Mouse (Mus musculus) erythroblast, embryonic 14.5 days (primary cell): ENCODE results near the gene Nfia. TPM values are rescaled to one million over a fixed set of nuclear protein-coding genes. Genes with fewer than 3 reads are reported as not detected.

Source experiments
- H3K27me3 ChIP-seq: 2 replicates; pipeline ENCODE4 v1.6.1; 2012; ENCODE audit warnings: inconsistent platforms; ENCODE audit not compliant: control insufficient read depth
- H3K36me3 ChIP-seq: 2 replicates; pipeline ENCODE4 v1.6.1; 2012; ENCODE audit warnings: mild to moderate bottlenecking, inconsistent platforms; ENCODE audit not compliant: control insufficient read depth
- H3K4me1 ChIP-seq: 2 replicates; pipeline ENCODE4 v1.6.1; 2012; ENCODE audit warnings: inconsistent platforms; ENCODE audit not compliant: control insufficient read depth
- H3K4me3 ChIP-seq: replicated peaks from 2 replicates; pipeline ENCODE3; 2012; ENCODE audit warnings: moderate library complexity, mild to moderate bottlenecking, inconsistent platforms
- H3K9me3 ChIP-seq: 2 replicates; pipeline ENCODE4 v1.6.1; 2012; ENCODE audit warnings: low read length, inconsistent platforms, mixed read lengths; ENCODE audit not compliant: control insufficient read depth
- GATA1 ChIP-seq: IDR thresholded peaks from 2 replicates; pipeline ENCODE4 v1.6.1; 2012; ENCODE audit warnings: low read length, inconsistent platforms, mixed read lengths
- TAL1 ChIP-seq: IDR thresholded peaks from 3 replicates; pipeline ENCODE4 v1.6.1; 2012; ENCODE audit warnings: low read length, inconsistent platforms, mixed read lengths
- polyA plus RNA-seq: library from polyadenylated mRNA; stranded (reverse); fragments of >175 nt; gene quantifications from 2 replicates; pipeline ENCODE4 v1.2.3, GENCODE M21; 2012

Gene Nfia
- polyA plus RNA-seq, 1 experiment, result 0.08 TPM

DNA sequence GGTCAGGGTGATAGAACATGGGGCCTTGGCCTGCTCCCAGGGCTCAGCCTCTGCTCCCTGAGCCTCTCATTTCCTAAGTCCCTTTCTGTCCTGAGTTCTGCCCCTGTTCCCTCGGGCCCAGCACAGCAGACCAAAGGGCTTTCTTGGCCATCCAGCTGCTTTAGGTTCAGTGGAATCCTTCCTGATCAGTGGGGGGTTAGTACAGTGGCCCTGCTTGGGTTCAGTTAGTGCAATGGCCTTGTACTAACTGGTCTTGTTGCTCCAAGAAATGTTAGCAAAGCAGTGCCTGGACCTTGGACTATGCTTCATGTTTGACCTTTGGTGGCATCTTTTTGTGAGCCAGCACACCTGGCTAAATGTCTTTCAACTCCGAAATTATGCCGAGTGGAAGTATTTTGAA, 66.1 kb downstream of the Nfia start:
- no peaks in the 10 kb centered on the region for H3K9me3 ChIP-seq
- no peaks in the 10 kb centered on the region for H3K36me3 ChIP-seq
- H3K4me3 ChIP-seq, result no peak overlapping the region
- no peaks in the 10 kb centered on the region for H3K27me3 ChIP-seq
- H3K4me1 ChIP-seq, result no peaks in the 10 kb centered on the region; the same call in 1 of the 2 replicates
- TF ChIP-seq GATA1 (no peak), TAL1 (no peak)

DNA sequence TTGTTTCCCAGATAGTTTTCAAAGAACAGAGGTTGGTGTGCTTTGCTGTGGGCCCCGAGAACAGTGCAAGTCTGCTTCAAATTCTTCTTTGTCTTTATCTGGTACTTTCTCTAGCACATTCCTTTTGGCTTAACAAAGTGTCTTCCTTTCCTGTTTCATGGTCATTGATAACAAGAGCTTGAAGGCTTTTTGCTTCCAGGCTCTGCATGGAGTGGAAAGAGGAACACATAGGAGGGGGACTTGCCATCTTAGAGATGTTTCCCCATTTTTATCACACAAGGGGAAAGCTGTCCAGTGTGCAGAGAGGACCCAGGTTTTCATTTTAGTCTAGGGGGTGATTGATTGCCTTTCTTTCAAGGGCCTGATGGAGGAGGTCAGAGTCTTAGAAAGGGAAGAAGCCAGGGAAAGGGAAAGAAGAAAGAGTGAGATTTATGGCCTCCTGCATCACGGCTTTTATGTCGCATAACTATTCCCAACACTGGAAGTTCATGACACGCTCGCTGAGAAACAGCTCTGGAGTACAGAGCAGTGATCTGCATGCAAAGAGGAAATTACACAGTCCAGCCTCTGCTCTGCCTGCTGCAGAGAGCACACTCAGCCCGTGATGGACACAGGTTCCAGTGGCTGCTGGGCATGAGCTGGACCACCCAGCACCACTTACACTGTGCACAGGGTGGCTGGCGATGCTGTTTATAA, 67.0 kb downstream of the Nfia start:
- TF ChIP-seq GATA1 (no peak), TAL1 (no peak)
- no peaks in the 10 kb centered on the region for H3K9me3 ChIP-seq
- H3K4me1 ChIP-seq, result no peaks in the 10 kb centered on the region; the same call in 1 of the 2 replicates
- H3K4me3 ChIP-seq, result no peak overlapping the region
- no peaks in the 10 kb centered on the region for H3K27me3 ChIP-seq
- no peaks in the 10 kb centered on the region for H3K36me3 ChIP-seq

DNA sequence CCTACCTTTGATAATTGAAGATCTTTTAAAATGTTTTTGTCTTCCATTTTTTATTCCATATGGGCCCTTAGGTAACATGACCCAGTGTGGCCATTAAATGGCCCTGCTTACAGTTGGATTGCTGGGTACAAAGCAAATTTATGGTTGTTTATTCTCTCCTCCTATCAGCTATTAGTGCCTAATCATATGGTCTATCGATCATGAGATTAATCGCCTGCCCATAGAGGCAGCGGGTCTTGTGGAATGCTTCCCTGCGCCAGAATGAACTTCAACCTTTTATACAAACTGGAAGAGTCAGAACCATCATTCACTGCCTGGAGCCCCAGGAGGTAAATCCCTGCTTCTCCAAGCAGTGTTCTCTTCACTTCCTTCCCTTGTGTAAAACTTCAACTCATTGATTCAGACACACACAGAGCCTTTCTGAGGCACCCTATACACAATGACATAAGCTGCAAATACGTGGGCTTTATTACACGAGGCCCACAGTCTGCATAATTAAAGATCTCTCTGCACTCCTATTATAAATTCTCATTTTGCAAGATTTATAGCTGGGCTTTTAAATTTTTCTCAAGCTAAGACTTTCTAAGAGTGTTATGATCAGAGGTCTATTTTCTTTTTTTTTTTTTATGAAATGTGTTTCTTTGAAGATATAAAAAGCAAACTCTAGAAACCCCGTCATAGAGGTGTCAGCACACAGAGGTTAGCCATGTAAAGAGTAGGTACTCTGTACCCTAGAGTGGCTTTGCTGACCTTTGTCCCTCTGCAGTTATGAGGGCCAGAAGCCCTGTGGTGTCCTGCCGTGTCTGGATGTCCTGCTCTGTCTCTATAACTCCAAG, 67.9 kb downstream of the Nfia start:
- Histone ChIP-seq H3K4me1 (no peaks in the 10 kb centered on the region; the same call in 1 of the 2 replicates), H3K9me3 (no peaks in the 10 kb centered on the region), H3K27me3 (no peaks in the 10 kb centered on the region), H3K36me3 (no peaks in the 10 kb centered on the region), H3K4me3 (no peak overlapping the region)
- TF ChIP-seq TAL1, result no peak
- TF ChIP-seq GATA1, result no peak

DNA sequence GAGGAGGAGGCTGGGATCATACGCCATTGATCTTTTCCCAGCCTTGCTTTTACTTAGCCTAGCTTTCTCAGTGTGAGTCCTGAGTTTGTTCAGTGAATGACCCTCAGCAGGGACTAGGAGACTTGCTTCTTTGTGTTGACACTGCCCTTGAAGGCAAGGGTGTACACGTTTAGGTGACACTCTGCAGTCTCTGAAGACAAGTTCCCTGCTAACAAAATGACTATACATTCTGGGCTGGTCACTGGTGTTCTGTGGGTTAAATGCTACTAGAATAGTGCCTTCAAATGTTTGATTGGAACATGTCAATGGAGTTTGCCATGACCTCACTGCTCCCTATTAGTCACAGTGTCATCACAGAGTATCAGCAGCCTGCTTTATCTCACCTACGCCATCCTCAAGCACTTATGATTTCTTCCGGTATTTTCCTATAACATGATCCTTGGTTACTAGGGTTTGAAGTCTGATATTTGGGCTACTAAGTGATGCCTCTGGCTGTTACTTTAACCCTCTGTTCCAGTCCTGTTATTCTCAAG, 68.6 kb downstream of the Nfia start:
- Histone ChIP-seq H3K9me3 (no peaks in the 10 kb centered on the region), H3K36me3 (no peaks in the 10 kb centered on the region), H3K4me3 (no peak overlapping the region), H3K4me1 (no peaks in the 10 kb centered on the region; the same call in 1 of the 2 replicates), H3K27me3 (no peaks in the 10 kb centered on the region)
- TF ChIP-seq TAL1 (no peak), GATA1 (no peak)

DNA sequence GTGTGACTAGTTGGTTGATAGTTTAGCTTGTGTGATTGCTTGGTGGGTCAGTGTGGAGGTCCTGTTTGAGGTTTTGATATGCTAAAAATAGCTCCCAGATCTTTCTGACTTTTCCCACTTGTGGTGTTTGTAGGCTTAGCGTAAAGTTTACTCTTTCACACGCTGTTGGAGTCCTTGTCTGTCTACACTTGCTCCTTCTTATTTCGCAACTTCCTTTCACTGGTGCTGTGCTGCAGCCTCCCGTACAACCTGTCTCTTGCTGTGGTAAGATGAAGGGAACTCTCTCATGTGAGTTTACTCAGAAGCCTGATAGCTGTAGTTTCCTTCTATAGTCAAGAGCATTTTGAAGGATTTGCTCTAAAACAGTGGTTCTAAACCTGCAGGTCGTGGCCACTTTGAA, 69.2 kb downstream of the Nfia start:
- TF ChIP-seq GATA1, result no peak
- no peak for TF ChIP-seq TAL1
- Histone ChIP-seq H3K4me3 (no peak overlapping the region), H3K27me3 (no peaks in the 10 kb centered on the region), H3K36me3 (no peaks in the 10 kb centered on the region), H3K9me3 (no peaks in the 10 kb centered on the region), H3K4me1 (no peaks in the 10 kb centered on the region; the same call in 1 of the 2 replicates)

DNA sequence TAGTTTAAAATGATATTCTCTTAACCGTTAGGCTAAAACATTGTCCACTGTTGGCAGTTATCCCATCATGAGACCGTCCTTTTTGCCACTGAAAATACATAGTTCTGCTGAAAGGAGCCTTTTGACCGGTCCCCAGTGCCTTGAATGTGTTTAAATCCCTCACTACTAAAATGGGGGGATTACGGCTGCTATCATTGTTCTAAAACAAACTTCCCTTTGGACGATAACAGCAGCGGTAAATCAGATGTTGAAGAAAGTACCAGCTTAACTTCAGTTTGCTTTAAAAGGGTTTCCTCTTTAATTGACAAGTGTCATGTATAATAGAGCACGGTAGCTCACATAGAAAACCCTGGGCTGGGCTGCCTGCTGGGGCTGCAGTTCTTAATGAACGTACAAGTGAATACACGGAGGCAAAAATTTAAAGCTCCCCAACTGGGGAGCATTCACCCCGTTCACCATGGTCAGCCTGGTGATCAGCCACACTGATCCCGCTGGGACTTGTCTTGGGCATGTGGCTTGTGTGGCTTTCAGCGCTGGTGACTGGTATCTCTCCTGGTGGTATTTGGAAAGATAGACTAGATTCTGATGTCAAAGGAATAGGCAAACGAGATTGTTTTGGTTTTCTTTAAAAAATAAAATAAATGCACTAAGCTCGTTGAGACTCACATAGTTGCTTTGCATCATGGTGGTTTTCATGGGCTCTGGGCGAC, 71.6 kb downstream of the Nfia start:
- TF ChIP-seq TAL1 (no peak), GATA1 (no peak)
- H3K4me3 ChIP-seq, result no peak overlapping the region
- no peaks in the 10 kb centered on the region for H3K27me3 ChIP-seq
- H3K4me1 ChIP-seq, result no peaks in the 10 kb centered on the region
- H3K9me3 ChIP-seq, result no peaks in the 10 kb centered on the region
- H3K36me3 ChIP-seq, result no peaks in the 10 kb centered on the region

DNA sequence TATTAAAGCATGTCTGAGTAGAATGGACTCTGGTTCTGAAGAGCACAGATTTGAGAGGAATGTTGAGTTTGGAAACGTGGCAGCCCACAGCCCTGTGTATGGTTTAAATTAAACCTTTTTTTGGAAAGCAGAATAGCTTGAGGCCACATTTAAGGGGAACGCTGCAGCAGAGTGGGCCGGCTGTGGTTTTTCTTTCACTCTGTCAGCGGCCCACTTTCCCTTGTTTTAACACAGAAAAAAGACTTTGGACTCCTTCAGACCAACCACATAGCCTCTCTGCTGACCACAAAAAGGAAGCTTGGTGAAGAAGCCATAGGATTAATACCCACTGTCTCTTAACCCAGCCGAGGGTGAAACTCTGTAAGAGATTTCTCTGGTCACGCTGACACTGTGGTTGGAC, 72.4 kb downstream of the Nfia start:
- no peaks in the 10 kb centered on the region for H3K27me3 ChIP-seq
- H3K4me1 ChIP-seq, result no peaks in the 10 kb centered on the region
- H3K9me3 ChIP-seq, result no peaks in the 10 kb centered on the region
- no peak for TF ChIP-seq GATA1
- TF ChIP-seq TAL1, result no peak
- no peak overlapping the region for H3K4me3 ChIP-seq
- no peaks in the 10 kb centered on the region for H3K36me3 ChIP-seq

DNA sequence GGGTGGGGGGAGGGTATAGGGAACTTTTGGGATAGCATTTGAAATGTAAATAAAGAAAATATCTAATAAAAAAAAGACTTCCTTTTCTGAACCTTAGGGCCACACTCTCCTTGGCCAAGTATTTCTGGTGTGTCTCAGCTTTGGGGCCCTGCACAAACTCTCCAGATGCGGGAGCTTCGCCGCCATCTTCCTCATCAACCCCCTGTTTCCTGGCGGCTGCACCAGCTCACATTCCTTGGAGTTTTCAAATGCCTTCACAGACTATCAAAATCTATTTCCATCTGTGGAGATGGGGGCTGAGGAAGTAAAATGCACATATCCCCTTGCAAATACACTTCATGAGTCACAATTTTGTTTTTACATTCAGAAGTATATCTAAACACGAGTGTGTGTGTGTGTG, 75.1 kb downstream of the Nfia start:
- TF ChIP-seq GATA1 (no peak), TAL1 (no peak)
- H3K27me3 ChIP-seq, result no peaks in the 10 kb centered on the region
- no peak overlapping the region for H3K4me3 ChIP-seq
- no peaks in the 10 kb centered on the region for H3K9me3 ChIP-seq
- no peaks in the 10 kb centered on the region for H3K36me3 ChIP-seq
- H3K4me1 ChIP-seq, result no peaks in the 10 kb centered on the region

DNA sequence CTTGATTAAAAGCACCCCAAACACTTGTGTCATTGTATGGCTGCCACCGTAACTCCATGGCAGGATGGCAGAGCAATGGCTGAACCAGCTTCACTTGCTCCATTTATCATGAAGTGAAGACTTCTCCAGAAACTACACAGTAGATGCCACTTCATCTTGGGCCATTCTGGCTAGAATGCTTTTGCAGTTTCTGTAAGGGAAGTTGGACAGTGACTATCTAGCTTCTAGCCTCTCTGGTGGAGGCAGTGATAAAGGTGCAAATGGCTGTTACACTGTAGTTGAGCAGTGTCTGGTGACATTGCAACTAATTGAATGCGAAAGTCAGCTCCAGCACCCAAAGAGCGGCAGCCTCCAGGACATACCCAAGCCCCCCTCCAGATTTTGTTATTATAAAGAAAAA, 78.5 kb downstream of the Nfia start:
- Histone ChIP-seq H3K4me3 (no peak overlapping the region), H3K27me3 (no peaks in the 10 kb centered on the region), H3K4me1 (no peaks in the 10 kb centered on the region)

More for the DNA sequence above, 78.5 kb downstream of the Nfia start:
- no peak for TF ChIP-seq GATA1
- no peak for TF ChIP-seq TAL1
- Histone ChIP-seq H3K9me3 (no peaks in the 10 kb centered on the region), H3K36me3 (no peaks in the 10 kb centered on the region)
